Mouse (Mus musculus): ENCODE measurements around the gene L3hypdh. TPM values are rescaled to one million over a fixed set of nuclear protein-coding genes. Genes with fewer than 3 reads are reported as not detected.

The L3hypdh gene
- polyA plus RNA-seq, 1 experiment from 2014 or later, result 9.9 TPM

Small RNA genes lying within 50 kb of the gene (microRNA-seq; reads per million reads assigned to microRNA genes)
- not detected for gene Gm24466

Other genes with a start within 250 kb of the L3hypdh start
- gene Gpr135, start 14.3 kb downstream of the L3hypdh start, polyA plus RNA-seq (2016; fragmentation: Nextera tagmentation; extraction: Ambion mirVana), result 1.7 TPM in 2 replicates
- gene Jkamp, start 150 bp upstream of the L3hypdh start, polyA plus RNA-seq (2016; fragmentation: Nextera tagmentation; extraction: Ambion mirVana), result 108 and 118 TPM in 2 replicates
- not detected in 2 replicates for gene Ccdc175, start 99.6 kb upstream of the L3hypdh start, polyA plus RNA-seq (2016; fragmentation: Nextera tagmentation; extraction: Ambion mirVana)